Mouse (Mus musculus) regulatory T cell (primary cell): ENCODE measurements around the gene 9230113P08Rik.
"Not testable (repeated sequence)": the region's sequence is repeated elsewhere in the genome, so short reads cannot be mapped to it uniquely, and the experiment has no call there.

Experiments
- in situ Hi-C: fragments of 300-600 bp; cut with MboI, MseI; formaldehyde crosslinking; loops from one replicate; pipeline ENCODE4 v1.15.1; 2025; ENCODE audit warnings: high pct_unique_total_duplicates

The 9230113P08Rik gene

GRCm38 (mm10) chr9:35908123-35908522 lies at the start of gene 9230113P08Rik:
TSS of gene 9230113P08Rik (plus strand) at chr9:35908423.
- in situ Hi-C loops = not testable (repeated sequence)

- in situ Hi-C loops = not testable (repeated sequence)
These were observed 15.1 kb upstream of the 9230113P08Rik start for GRCm38 (mm10) chr9:35893112-35893511.

GRCm38 (mm10) chr9:35904494-35904893 lies 3.7 kb upstream of the 9230113P08Rik start:
- in situ Hi-C loops = no loop called here

DNA sequence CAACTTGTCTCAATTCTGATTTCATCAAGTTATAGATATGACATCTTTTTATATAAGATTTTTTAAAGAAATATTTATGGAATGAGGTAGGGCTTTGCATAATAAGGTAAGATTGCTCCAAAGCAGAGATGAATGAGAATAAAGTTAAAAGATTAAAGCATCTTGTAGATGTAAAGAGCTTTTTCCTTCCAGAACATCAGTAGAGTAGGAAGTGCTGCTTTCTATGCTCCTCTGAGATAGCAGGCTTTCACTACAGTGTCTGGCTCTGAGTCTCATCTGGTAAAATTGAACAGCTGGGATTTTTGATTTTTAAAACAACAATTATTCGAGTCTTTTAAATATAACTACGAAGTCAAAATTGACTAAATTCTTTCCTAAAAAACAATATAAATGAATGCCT lies 22.6 kb downstream of the 9230113P08Rik start:
- in situ Hi-C loops = no loop called here
